Mouse (Mus musculus) bone marrow macrophage, adult 2 months (primary cell): Measurements from ENCODE around the gene Ank3. TPM values are rescaled to one million over a fixed set of nuclear protein-coding genes. Genes with fewer than 3 reads are reported as not detected.

Source experiments
- H3K27ac ChIP-seq: 2 replicates; pipeline ENCODE4 v1.5.1; 2012; ENCODE audit warnings: low read depth, low read length; ENCODE audit not compliant: insufficient read depth
- H3K4me1 ChIP-seq: 2 replicates; pipeline ENCODE4 v1.6.1; 2012; ENCODE audit warnings: low read length; ENCODE audit not compliant: control insufficient read depth, insufficient read depth
- H3K4me3 ChIP-seq: 2 replicates; pipeline ENCODE4 v1.5.1; 2012; ENCODE audit warnings: mild to moderate bottlenecking, low read length, moderate library complexity; ENCODE audit not compliant: insufficient read depth
- CTCF ChIP-seq: IDR thresholded peaks from 2 replicates; pipeline ENCODE4 v1.5.1; 2012; ENCODE audit warnings: low read depth, mild to moderate bottlenecking, low read length, moderate library complexity
- POLR2A ChIP-seq: IDR thresholded peaks from 2 replicates; pipeline ENCODE4 v1.6.1; 2012; ENCODE audit warnings: mild to moderate bottlenecking, low read depth, low read length, borderline replicate concordance
- polyA plus RNA-seq: library from polyadenylated mRNA; stranded (reverse); fragments of >200 nt; gene quantifications from 2 replicates; pipeline ENCODE4 v1.2.4, GENCODE M21; 2012; ENCODE audit not compliant: missing spikeins, insufficient read depth, insufficient read length

Gene Ank3
- polyA plus RNA-seq, 1 experiment: 1.5 TPM

DNA sequence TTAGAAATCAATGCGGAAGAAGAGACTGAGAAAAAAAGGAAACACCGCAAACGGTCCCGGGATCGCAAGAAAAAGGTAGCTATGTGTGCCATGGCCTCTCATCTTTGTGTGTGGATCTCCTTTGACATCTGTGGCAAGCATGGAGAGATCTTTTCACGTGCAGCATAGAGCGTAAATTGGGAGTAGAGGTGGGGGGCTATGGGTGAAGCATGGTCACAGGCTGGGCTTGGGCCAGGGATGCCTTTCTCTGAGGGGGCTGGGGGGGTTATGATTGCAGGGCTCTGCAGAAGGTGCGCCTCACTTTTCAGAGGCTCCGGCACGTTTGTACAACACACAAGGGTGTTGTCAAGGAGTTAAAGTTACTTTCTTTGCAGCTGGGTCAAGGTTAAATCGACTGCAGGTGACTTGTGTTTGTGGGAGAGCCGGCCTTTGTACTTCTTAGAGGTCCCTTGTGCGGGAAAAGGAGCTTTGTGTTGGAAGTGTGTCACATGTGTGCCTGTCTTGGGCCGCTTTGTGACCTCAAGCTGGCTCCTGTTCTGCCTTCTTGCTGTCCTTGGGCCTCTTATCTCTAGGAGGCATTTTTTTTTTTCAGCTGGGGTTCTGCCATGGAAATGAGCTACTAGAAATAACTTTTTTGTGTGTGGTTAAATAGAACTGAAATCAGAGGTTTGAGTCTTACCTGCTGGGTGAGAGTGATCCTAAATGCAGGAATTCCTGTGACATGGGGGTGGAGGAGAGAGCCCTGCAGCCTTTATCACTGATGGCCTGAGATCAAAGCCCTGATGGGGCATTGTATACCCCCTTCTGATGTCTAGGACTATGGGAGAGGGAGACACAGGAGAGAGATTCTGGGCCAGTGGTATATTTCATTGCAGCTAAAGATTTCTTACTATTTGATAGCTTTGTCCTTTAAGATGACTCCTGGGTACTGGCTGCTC is 308.5 kb downstream of the Ank3 start:
- Histone ChIP-seq H3K4me1 (no peaks in the 10 kb centered on the region), H3K27ac (no peak overlapping the region), H3K4me3 (no peak overlapping the region)
- TF ChIP-seq CTCF: no peak
- no peak for TF ChIP-seq POLR2A

DNA sequence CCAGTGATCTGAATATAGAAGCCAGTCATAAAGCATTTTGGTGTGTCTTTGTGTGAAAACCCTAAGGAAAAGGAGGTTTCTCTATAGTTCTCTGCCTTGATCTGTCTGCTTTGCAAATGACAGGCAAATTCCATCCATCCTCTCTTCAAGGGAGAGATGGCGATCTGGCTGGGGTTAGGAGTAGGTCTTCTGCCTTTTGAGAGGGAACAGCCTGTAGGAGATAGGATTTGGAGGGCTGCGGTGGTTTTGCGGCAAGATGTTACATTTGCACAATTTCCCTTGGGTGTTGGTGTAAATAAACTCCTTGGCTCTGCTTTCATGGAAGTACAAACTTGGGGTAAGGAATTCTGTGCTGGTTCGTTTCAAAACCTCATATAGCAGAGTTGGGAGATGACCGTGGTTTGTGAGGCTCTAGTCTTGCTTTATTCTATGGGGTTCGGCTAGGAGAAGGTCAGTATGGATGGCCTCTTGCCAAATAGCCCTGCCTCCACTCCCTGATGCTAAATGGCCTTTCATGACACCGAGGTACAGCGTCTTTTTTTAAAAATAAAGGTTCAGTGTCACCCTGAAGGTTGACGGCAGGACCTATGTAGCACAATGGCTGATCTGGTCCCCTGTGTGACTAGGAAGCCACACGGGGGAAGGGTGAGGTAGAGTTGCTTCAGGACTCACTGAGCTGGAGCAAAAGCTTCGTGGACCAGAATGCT is 309.4 kb downstream of the Ank3 start:
- Histone ChIP-seq H3K4me1 (no peaks in the 10 kb centered on the region), H3K27ac (no peak overlapping the region), H3K4me3 (no peak overlapping the region)
- TF ChIP-seq CTCF: no peak
- TF ChIP-seq POLR2A: no peak

DNA sequence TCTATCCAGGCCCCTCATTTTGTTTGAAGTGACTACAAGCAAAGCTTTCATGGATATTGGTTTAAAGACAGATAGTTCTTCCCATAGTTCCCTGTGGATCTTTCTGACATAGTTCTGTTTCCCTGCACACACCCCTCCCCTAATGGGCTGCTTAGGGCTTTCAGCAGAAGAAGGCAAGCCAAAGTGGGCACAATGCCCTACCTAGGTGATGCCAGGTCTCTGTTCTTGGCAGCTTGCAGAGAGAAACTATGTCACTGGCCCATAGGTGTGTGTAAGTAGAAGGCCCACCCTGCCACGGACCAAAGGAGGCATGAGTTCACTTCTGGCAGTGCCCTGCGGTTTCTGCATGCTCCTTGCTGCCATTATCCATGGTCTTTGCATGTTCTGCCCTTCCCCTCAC is 311.1 kb downstream of the Ank3 start:
- H3K4me3 ChIP-seq: no peak overlapping the region
- H3K27ac ChIP-seq: no peak overlapping the region
- H3K4me1 ChIP-seq: no peaks in the 10 kb centered on the region
- no peak for TF ChIP-seq CTCF
- TF ChIP-seq POLR2A: no peak

DNA sequence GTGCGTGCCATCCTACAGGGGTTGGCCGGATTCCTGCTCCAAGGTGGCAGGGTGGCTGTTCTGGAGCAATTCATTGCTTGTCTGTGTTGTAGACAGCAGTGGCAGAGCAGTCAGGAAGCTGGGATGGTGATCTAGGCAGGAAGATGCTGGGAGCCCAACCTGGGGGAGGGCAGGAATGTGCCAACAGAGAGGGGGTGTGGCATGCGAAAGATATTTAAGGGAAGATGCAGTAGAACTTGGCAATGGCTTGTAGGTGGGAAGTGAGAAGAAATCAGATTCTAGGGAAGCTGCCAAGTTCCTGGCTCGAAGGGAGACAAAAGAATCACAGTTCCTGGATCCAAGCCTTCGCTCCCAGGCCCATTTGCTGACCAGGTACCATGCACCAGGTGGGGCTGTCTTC is 312.2 kb downstream of the Ank3 start:
- TF ChIP-seq POLR2A (no peak), CTCF (no peak)
- H3K4me3 ChIP-seq: no peak overlapping the region
- H3K27ac ChIP-seq: no peak overlapping the region
- no peaks in the 10 kb centered on the region for H3K4me1 ChIP-seq

DNA sequence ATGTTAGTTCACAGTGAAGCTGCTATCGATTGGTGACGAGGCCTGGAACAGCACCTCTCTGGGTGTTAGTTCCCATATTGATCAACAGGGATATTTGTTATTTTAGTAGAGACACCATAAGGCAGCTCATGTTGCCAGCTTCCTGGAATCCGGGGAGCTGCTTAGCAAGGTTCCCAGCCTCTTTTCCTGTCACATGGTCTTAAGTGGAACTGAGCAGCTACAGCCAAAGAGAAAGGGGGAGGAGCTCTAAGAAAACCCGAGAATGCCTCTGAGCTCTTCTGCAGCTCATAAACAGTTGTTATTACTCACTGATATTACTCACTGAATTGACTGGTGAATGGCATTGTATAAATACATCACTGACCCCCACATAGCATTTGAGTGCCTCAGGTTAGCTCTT is 318.3 kb downstream of the Ank3 start:
- TF ChIP-seq CTCF (no peak), POLR2A (no peak)
- Histone ChIP-seq H3K27ac (no peak overlapping the region), H3K4me3 (no peak overlapping the region), H3K4me1 (no peaks in the 10 kb centered on the region)

DNA sequence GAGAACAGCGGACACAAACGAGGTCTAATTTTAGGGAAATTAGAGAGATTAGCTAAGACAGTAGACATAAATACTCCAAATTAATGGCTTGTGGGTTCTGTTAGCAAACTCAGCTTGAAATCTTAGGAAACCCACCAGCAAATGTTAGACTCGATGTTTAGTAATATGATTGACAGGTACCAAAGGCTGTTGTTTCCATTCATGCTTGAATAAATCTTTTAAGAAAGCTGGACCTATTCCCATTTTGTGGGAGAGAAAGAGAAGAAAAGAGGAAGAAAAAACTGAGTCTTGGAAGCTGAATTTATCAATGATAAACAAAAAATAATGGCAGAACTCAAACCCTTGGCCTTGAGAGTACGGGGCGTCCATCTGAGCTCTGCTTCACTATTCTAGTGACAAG is 320.8 kb downstream of the Ank3 start:
- Histone ChIP-seq H3K4me3 (no peak overlapping the region), H3K27ac (no peak overlapping the region), H3K4me1 (no peaks in the 10 kb centered on the region)
- TF ChIP-seq CTCF (no peak), POLR2A (no peak)

DNA sequence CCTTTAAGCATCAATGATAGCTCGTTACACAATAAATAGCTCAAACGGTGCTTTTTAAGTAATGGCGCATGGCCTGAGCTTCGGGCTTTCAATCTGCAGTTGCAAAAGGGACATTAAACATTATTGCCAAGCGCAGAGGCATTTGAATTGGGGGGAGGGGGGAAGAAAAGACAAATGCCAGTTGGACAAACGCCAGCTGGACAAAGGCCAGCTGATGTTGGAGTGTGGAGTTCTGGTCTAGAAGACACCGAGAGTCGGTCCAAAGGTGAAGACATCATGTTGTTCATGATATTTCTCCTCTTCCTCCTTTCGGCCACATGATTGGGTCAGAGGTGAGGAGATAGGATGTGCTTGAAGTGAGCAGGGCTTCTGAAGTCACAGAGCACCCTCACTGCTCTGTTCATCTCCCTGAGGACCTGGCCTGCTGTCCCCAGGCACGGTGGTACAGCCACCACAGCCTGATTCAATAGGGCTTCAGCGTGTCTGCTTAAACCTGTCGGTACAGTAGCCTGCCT is 321.4 kb downstream of the Ank3 start:
- TF ChIP-seq CTCF (no peak), POLR2A (no peak)
- no peak overlapping the region for H3K27ac ChIP-seq
- no peak overlapping the region for H3K4me3 ChIP-seq
- H3K4me1 ChIP-seq: no peaks in the 10 kb centered on the region

DNA sequence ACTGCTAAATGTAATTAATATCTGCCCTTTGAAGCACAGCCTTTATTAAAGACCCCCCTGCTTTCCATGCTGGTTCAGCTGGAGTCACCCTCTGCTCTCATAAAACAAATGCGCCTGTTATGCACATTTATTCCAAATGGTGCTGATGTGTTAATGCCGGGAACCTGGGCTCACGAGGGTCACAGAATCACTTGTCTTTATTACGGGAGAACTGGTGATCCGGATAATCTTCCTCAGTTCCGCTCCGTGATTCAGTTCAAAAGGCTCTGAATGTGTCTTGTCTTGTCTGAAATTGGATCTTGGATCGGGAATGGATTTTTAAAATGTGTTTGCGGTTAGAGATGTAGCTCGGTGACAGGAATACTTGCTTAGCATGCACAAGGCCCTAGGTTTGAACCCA is 321.9 kb downstream of the Ank3 start:
- no peak overlapping the region for H3K27ac ChIP-seq
- H3K4me3 ChIP-seq: no peak overlapping the region
- no peak for TF ChIP-seq POLR2A
- no peak for TF ChIP-seq CTCF
- no peaks in the 10 kb centered on the region for H3K4me1 ChIP-seq

DNA sequence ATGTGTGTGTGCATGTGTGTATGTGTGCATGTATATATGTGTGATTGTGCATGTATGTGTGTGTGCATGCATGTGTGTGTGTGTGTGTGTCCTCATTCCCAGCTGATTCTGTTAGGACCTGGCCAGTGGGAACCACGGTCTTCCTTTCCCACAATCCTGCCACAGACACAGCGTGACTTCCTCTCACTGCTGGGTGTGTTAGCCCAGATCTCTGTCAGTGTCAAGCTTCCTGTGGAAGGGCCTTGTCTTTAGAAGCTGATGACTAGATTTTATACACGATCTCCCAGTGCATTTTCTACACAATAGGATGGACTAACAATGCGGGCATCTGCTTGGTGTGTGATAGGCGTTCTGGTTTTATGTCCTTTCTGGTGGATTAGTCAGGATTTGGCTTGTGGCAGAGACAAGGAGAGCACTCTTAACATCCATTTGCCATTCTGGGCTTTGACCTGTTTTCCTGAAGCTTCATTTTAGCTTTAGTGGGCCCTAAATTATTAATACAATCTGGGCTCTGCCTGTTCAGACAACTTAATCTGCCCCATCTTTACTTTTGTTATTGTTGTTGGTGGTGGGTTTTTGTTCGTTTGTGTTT is 322.4 kb downstream of the Ank3 start:
- H3K27ac ChIP-seq: no peak overlapping the region
- H3K4me1 ChIP-seq: no peaks in the 10 kb centered on the region
- TF ChIP-seq CTCF (no peak), POLR2A (no peak)
- no peak overlapping the region for H3K4me3 ChIP-seq

DNA sequence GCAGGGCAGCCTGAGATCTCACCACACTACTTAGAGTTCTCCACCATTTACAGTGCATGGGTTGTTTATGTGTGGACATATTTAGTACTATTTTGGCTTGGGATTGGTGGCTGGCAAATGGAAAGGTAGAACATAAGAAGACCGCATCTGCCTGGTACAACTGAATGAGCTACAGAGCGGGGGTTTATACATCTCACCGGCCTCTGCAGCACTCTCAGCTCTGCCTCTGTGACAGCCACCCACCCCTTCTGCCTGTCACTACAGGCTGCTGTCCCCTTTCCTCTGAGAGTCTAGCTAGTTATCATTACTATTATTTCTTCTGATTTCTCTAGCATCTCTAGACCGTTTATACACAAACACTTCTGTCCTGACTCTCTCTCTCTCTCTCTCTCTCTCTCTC is 325.6 kb downstream of the Ank3 start:
- Histone ChIP-seq H3K4me1 (no peaks in the 10 kb centered on the region), H3K27ac (no peak overlapping the region), H3K4me3 (no peak overlapping the region)
- TF ChIP-seq POLR2A (no peak), CTCF (no peak)

DNA sequence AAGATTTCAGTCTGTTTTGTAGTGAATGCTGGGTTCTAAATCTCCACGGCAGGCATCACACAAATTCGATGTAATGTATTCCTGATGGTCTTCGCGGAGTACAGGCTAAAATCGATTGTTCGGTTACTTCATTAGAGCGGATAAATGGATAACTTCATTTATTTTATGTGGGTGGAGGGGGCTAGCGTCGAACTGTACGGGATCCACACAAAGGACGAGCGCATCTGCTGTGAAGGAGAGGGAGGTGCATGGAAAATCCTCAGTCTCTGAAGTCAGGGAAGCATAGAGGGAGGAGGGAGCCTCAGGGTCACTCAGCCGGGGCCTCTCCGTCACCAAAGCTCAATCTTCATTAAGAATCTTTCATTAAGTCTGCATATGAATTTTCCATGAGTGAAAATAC is 326.5 kb downstream of the Ank3 start:
- H3K4me3 ChIP-seq: no peak overlapping the region
- TF ChIP-seq POLR2A (no peak), CTCF (no peak)
- no peak overlapping the region for H3K27ac ChIP-seq
- no peaks in the 10 kb centered on the region for H3K4me1 ChIP-seq
